Mouse (Mus musculus) embryonic facial prominence, embryonic 12.5 days (tissue): ENCODE measurements around the gene Ispd. TPM values are rescaled to one million over a fixed set of nuclear protein-coding genes. Genes with fewer than 3 reads are reported as not detected.

Experiments used
- ATAC-seq: fragments of 200-750 bp; cut with Nextera tagmentation; 2 replicates; pipeline ENCODE4 v1.8.0; 2017; ENCODE audit not compliant: insufficient number of reproducible peaks, insufficient read depth, low FRiP score, low TSS enrichment
- H3K27ac ChIP-seq: fragments of 300-500 bp; sonication (generic); 2 replicates; pipeline ENCODE4 v1.5.1; 2016; ENCODE audit warnings: mild to moderate bottlenecking
- H3K27me3 ChIP-seq: fragments of 300-500 bp; sonication (generic); 2 replicates; pipeline ENCODE4 v1.6.1; 2016; ENCODE audit warnings: mild to moderate bottlenecking, moderate library complexity
- H3K36me3 ChIP-seq: fragments of 300-500 bp; sonication (generic); 2 replicates; pipeline ENCODE4 v1.6.1; 2016; ENCODE audit warnings: mild to moderate bottlenecking
- H3K4me1 ChIP-seq: fragments of 300-500 bp; sonication (generic); 2 replicates; pipeline ENCODE4 v1.6.1; 2016
- H3K4me2 ChIP-seq: fragments of 300-500 bp; sonication (generic); replicated peaks from 2 replicates; pipeline ENCODE4 v1.6.1; 2016; ENCODE audit warnings: mild to moderate bottlenecking, moderate library complexity
- H3K4me3 ChIP-seq: fragments of 300-500 bp; sonication (generic); 2 replicates; pipeline ENCODE4 v1.5.1; 2016; ENCODE audit warnings: mild to moderate bottlenecking
- H3K9ac ChIP-seq: fragments of 300-500 bp; sonication (generic); 2 replicates; pipeline ENCODE4 v1.6.1; 2016; ENCODE audit warnings: mild to moderate bottlenecking, moderate library complexity
- H3K9me3 ChIP-seq: fragments of 300-500 bp; sonication (generic); 2 replicates; pipeline ENCODE4 v1.6.1; 2016; ENCODE audit warnings: mild to moderate bottlenecking, moderate library complexity
- WGBS: fragments of 180-500 bp; shearing (Covaris S2); methylation state at CpG from one replicate; pipeline ENCODE4 v1.1.7; 2016; 5-methylcytosine and 5-hydroxymethylcytosine counted together
- polyA plus RNA-seq: library from polyadenylated mRNA; unstranded; fragments of >200 nt; fragmentation: Nextera tagmentation; extraction: Ambion mirVana; gene quantifications from 2 replicates; pipeline ENCODE4 v1.2.1, GENCODE M21; 2016

Gene Ispd
- polyA plus RNA-seq, 1 experiment from 2014 or later: 10.6 TPM

DNA sequence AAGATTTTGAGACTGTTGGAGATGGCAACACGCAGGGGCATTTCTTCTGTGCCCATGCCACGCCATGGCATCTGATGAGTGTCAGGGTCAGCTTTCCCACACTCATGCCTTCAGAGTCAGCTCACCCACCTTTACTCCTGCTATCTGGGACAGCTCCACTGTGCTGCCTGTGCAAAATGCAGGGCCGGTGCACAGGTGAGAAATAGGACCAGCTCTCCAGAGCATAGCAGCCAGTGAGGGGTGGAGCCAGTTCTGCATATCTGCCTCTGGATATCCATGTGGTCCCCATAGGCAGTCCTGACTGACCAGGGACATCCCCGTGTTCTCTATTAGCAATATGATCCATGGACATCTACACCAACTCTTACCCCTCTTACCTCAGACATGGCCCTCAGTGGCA lies 297.0 kb downstream of the Ispd start:
- no peak overlapping the region for H3K4me3 ChIP-seq
- H3K9me3 ChIP-seq: no peaks in the 10 kb centered on the region
- no peaks in the 10 kb centered on the region for H3K27me3 ChIP-seq
- no peak overlapping the region for H3K4me2 ChIP-seq
- 0 out of 2 replicates have a peak, but pooled peaks have one; percentile 28 for ATAC-seq
- no peak overlapping the region for H3K9ac ChIP-seq
- no peaks in the 10 kb centered on the region for H3K36me3 ChIP-seq
- H3K27ac ChIP-seq: no peak overlapping the region
- 88% methylated on average over 4 of the region's 4 CpGs for WGBS
- no peaks in the 10 kb centered on the region for H3K4me1 ChIP-seq

DNA sequence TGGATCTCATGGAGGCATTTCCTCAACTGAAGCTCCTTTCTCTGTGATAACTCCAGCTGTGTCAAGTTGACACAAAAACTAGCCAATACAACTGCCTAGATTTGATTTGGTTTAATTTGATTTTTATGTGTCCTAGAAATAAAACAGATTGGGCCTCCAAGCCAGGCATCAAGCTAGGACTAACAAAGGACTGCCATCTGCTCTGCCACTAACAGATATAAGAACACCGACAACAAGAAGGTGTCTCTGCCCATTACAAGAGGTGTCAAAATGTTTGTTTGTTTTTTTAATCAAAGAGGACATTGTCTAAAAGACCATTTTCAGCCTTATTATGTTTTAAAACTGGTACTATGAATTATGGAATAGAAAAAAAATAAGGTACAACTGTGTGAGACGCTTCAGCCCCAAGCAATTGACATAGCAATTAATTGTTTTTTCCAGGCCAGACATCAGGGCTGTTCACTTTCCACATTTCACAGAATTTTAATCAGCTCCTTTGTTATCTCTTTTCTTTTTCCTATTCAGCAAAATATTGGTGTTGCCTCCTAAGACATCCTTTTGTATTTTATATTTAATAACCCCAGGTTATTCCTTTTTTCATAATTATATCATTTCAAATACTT lies 299.7 kb downstream of the Ispd start:
- WGBS: 80% methylated on average over 2 of the region's 2 CpGs

DNA sequence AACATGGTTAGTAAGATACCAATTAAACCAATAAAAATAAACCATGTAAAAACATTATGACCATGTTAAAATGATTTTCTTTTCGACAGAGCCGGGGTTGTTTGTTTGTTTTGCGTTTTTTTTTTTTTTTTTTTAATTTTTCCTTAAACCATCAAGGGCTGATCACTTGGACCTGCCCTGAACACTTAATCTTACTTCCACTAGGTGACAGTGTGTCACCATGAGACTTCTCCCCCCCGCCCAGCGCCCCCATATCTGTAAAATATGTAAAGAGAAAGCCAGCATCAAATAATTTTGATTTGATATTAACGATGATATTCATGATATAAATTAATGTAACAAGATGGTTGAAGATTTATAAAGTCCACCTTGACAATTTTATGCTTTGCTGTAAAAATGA lies 300.5 kb downstream of the Ispd start:
- no peak overlapping the region for H3K9ac ChIP-seq
- no peaks in the 10 kb centered on the region for H3K9me3 ChIP-seq
- H3K4me3 ChIP-seq: no peak overlapping the region
- no peak overlapping the region for H3K27ac ChIP-seq
- WGBS: 78% methylated on average over 6 of the region's 6 CpGs
- no peaks in the 10 kb centered on the region for H3K36me3 ChIP-seq
- no peak overlapping the region for H3K4me2 ChIP-seq
- no peaks in the 10 kb centered on the region for H3K27me3 ChIP-seq
- ATAC-seq: no peak
- no peaks in the 10 kb centered on the region for H3K4me1 ChIP-seq

More for the DNA sequence above, 299.7 kb downstream of the Ispd start:
- no peak overlapping the region for H3K4me2 ChIP-seq
- no peaks in the 10 kb centered on the region for H3K9me3 ChIP-seq
- H3K4me3 ChIP-seq: no peak overlapping the region
- H3K4me1 ChIP-seq: no peaks in the 10 kb centered on the region
- no peaks in the 10 kb centered on the region for H3K27me3 ChIP-seq
- H3K27ac ChIP-seq: no peak overlapping the region
- H3K9ac ChIP-seq: no peak overlapping the region
- no peak for ATAC-seq
- H3K36me3 ChIP-seq: no peaks in the 10 kb centered on the region

DNA sequence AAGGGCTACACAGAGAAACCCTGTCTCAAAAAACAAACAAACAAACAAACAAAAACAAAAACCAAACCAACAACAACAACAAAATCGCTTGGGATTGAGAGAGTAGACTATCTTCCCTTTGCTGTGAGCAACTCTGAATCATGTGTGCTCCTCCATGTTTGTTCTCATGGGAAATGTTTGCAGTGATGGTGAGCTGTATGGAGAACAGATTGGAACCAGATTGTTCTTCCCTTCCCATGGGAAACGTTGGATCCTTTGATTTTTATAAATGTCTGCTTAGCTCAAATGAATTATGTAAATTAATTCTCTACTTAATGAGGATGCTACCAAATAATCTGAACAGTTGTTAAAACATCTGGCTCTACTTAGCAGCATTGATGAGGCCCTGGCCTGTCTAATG lies 312.8 kb downstream of the Ispd start:
- no peaks in the 10 kb centered on the region for H3K9me3 ChIP-seq
- no peak overlapping the region for H3K4me2 ChIP-seq
- no peaks in the 10 kb centered on the region for H3K36me3 ChIP-seq
- 66% methylated on average over 2 of the region's 2 CpGs for WGBS
- H3K9ac ChIP-seq: no peak overlapping the region
- no peak overlapping the region for H3K4me3 ChIP-seq
- H3K4me1 ChIP-seq: no peaks in the 10 kb centered on the region
- H3K27ac ChIP-seq: no peak overlapping the region
- H3K27me3 ChIP-seq: no peaks in the 10 kb centered on the region
- no peak for ATAC-seq

DNA sequence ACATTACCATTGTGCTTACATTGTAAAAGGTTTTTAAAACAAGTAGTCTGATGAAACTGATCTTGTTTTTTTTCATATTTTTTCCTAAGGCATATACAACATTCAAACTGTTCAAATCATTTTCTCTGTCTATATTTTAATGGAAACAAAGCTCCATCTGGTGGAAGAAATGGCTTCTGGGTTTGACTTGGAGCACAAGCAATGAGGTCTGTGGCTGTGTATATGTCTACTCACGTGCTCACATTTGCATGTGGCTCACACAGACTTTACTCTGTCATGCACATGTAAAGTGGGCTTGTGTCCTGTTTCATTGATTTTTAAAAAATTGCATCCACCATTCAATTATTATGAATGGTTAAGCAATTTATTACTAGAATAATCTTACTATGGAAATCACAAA lies 323.1 kb downstream of the Ispd start:
- Histone ChIP-seq H3K27ac (no peak overlapping the region), H3K4me1 (no peaks in the 10 kb centered on the region), H3K4me2 (no peak overlapping the region), H3K4me3 (no peak overlapping the region), H3K9me3 (no peaks in the 10 kb centered on the region), H3K36me3 (no peaks in the 10 kb centered on the region), H3K27me3 (no peaks in the 10 kb centered on the region), H3K9ac (no peak overlapping the region)
- 75% methylated on average over 1 of the region's 1 CpGs for WGBS
- no peak for ATAC-seq

DNA sequence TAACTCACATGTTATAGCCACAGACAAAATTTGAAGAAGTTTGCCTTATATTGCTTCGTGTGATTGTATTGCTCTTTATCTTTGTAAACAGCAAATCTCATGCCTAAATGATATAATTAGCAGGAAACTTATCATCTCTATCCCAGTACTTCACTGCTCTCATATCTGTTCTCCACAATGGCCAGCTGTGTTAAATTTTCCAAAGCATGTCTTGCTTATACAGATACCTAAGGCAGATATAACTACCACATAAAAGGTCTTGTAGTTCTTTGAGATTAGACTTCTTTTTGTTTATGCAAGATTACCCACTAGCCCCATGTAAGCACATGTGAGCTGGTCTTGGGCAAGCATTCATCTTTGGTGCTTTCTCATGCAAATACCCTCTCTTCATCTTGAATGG lies 327.6 kb downstream of the Ispd start:
- Histone ChIP-seq H3K4me1 (peaks cover 3% of the 10 kb centered on the region; the same call in 1 of the 2 replicates), H3K36me3 (no peaks in the 10 kb centered on the region), H3K4me3 (no peak overlapping the region), H3K27me3 (no peaks in the 10 kb centered on the region), H3K9ac (no peak overlapping the region), H3K9me3 (no peaks in the 10 kb centered on the region), H3K27ac (no peak overlapping the region), H3K4me2 (no peak overlapping the region)
- 74% methylated on average over 1 of the region's 1 CpGs for WGBS
- ATAC-seq: no peak

DNA sequence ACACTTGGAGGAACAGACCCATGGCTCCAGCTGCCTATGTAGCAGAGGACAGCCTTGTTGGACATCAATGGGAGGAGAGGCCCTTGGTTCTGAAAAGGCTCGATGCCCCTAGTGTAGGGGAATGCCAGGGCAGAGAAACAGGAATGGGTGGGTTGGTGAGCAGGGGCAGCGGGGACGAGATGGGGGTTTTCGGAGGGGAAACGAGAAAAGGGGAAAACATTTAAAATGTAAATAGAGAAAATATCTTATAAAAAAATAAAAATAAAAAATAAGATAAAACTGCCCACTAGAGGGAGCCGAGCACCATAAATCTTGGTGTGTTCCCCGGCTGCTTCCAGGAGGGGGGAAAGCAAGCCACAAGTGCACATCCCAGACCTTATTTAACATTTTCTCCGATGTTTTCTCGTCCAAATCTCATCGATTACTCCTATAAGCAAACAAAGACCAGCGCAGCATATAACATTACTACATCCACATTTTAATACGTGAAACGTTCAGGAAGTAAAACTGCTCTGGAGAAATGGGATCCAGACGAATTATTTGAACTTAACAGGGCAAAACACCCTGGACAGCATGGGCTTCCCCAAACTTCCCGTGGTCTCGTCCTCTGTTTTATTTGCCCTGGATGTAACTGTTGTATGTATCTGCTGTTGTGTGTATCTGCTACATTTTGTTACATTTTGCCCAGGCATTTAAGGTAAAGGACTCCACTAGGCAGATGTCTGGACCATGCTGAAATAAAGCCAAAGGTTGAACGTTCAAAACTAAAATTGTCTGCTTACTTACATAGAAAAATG lies 332.8 kb downstream of the Ispd start:
- Histone ChIP-seq H3K4me1 (peaks cover 17% of the 10 kb centered on the region), H3K4me3 (0 out of 2 replicates have a peak overlapping the region, but pooled peaks have one; percentile 15), H3K9ac (no peak overlapping the region), H3K4me2 (peak overlapping the region; percentile 44), H3K27ac (no peak overlapping the region), H3K27me3 (no peaks in the 10 kb centered on the region), H3K9me3 (no peaks in the 10 kb centered on the region), H3K36me3 (no peaks in the 10 kb centered on the region)
- 15% methylated on average over 17 of the region's 17 CpGs for WGBS
- ATAC-seq: no peak

DNA sequence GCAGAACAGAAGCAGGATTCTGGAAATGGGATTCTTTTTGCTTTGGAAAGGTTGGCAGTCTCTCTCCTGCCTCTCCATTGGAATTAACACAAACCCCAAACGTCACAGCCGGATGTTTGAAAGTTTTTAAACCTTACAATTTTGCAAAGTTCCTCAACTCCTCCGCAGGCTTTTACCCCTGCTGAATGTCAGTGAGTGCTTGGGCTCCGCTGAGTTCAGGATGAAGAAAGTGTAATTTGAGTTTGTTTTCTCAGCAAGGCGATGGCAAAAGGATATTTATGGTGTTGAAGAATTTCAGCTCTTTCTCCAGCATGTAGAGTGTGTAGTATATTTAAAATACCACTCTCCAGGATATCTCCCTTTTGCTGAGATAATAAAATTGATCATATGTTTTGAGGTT lies 336.3 kb downstream of the Ispd start:
- no peak for ATAC-seq
- H3K4me1 ChIP-seq: peaks cover 25% of the 10 kb centered on the region
- H3K36me3 ChIP-seq: no peaks in the 10 kb centered on the region
- no peak overlapping the region for H3K27ac ChIP-seq
- no peak overlapping the region for H3K4me2 ChIP-seq
- H3K4me3 ChIP-seq: no peak overlapping the region
- WGBS: 32% methylated on average over 5 of the region's 5 CpGs
- H3K9ac ChIP-seq: no peak overlapping the region
- no peaks in the 10 kb centered on the region for H3K27me3 ChIP-seq
- no peaks in the 10 kb centered on the region for H3K9me3 ChIP-seq

DNA sequence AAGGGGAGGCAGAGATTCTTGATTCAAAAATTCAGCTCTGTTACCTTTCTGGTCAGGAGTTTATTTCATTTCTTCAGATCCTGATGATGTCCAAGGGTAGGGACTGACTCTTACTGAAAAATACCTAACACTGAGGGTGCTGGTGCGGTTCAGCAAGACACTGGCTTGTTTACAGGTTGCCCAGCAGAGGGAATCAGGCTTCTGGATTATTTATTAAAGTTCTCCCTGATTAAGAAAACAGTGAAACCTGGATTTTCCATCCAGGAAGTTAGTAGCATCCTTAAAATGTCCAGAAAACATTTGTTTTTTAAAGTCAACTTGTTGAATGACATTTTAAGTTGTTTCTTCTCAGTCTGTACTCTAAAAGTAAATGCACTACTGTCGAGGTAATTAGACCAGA lies 337.2 kb downstream of the Ispd start:
- no peak overlapping the region for H3K4me3 ChIP-seq
- H3K9ac ChIP-seq: no peak overlapping the region
- H3K36me3 ChIP-seq: no peaks in the 10 kb centered on the region
- peaks cover 25% of the 10 kb centered on the region for H3K4me1 ChIP-seq
- no peak for ATAC-seq
- 0 out of 2 replicates have a peak overlapping the region, but pooled peaks have one; percentile 46 for H3K27ac ChIP-seq
- WGBS: 53% methylated on average over 2 of the region's 2 CpGs
- H3K9me3 ChIP-seq: no peaks in the 10 kb centered on the region
- H3K4me2 ChIP-seq: no peak overlapping the region
- H3K27me3 ChIP-seq: no peaks in the 10 kb centered on the region

DNA sequence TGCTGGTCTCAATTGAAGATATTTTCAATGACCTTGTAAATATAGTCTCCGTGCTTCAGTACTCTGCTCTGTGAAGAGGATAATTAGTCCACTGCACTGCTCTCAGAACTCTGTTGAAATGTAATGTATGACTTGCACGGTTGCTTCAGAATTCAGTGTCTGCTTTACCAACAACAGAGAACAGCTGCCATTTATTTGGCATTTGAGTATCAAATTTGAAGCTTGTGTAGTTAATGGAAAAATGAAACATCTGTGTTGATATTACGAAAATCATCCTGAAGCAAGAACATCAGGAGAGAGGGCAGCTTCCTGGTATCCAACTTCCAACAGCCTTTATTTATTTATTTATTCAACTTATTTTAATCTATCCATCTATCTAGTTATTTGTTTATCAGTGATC lies 337.8 kb downstream of the Ispd start:
- Histone ChIP-seq H3K4me2 (no peak overlapping the region), H3K9ac (no peak overlapping the region), H3K4me1 (peaks cover 22% of the 10 kb centered on the region), H3K36me3 (no peaks in the 10 kb centered on the region), H3K27me3 (no peaks in the 10 kb centered on the region), H3K27ac (no peak overlapping the region), H3K9me3 (no peaks in the 10 kb centered on the region), H3K4me3 (no peak overlapping the region)
- 31% methylated on average over 3 of the region's 3 CpGs for WGBS
- no peak for ATAC-seq

DNA sequence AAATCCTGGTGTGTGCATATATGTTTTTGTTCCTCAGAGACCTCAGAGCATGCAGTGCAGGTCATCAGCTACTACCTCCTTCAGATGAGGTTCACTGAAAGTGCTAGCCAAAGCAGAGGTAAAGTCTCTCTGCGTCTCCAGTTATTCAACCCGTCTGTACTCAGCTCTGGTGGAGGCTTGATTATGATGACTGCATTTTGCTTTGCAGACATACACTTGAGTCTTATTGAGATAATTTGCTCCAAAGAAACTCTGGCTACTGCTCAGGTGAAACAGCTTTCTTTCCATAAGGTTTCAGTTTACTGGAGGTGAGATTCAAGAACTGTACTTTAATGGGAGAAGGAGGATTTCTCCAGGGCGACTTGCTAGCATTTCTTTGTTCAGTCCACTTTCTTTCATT lies 339.5 kb downstream of the Ispd start:
- WGBS: 42% methylated on average over 3 of the region's 3 CpGs
- Histone ChIP-seq H3K9me3 (no peaks in the 10 kb centered on the region), H3K27ac (peak overlapping the region; percentile 65; the same call in 1 of the 2 replicates), H3K27me3 (no peaks in the 10 kb centered on the region), H3K9ac (no peak overlapping the region), H3K4me1 (peaks cover 22% of the 10 kb centered on the region), H3K4me2 (no peak overlapping the region), H3K36me3 (no peaks in the 10 kb centered on the region), H3K4me3 (no peak overlapping the region)
- ATAC-seq: no peak

DNA sequence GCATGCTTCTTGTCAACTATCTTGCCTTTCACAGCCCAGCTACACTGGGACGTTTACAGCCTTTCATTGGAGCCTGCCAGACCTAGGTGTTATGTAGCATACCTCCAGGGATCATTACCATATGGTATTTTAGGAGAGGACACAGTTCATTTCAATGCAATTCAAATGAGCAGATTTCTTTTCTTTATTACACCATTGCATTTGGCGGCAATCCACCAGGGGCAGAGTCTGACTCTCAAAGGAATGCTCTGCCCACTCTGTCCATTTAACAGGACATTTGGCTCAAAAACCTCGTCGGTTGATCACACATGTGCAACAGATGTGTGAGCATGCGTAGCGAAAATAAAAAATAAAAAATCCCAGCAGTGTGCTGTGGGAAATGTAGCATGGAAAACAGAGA lies 340.0 kb downstream of the Ispd start:
- Histone ChIP-seq H3K27me3 (no peaks in the 10 kb centered on the region), H3K4me2 (no peak overlapping the region), H3K36me3 (no peaks in the 10 kb centered on the region), H3K27ac (0 out of 2 replicates have a peak overlapping the region, but pooled peaks have one; percentile 36), H3K9ac (no peak overlapping the region), H3K9me3 (no peaks in the 10 kb centered on the region), H3K4me3 (no peak overlapping the region), H3K4me1 (peaks cover 22% of the 10 kb centered on the region)
- 31% methylated on average over 6 of the region's 6 CpGs for WGBS
- peak; percentile 69 for ATAC-seq
